Mouse (Mus musculus) heart, embryonic 10.5 days (tissue): Measurements from ENCODE around the gene Tbx5. TPM values are rescaled to one million over a fixed set of nuclear protein-coding genes. Genes with fewer than 3 reads are reported as not detected.

ENCODE experiments used
- DNase-seq: peaks from one replicate; pipeline ENCODE4 v3.0.0-alpha.2; 2017; ENCODE audit warnings: low spot score
- H3K27ac ChIP-seq: fragments of 300-500 bp; sonication (generic); 2 replicates; pipeline ENCODE4 v1.5.1; 2016; ENCODE audit warnings: mild to moderate bottlenecking
- H3K27me3 ChIP-seq: fragments of 300-500 bp; sonication (generic); 2 replicates; pipeline ENCODE4 v1.6.1; 2016; ENCODE audit warnings: mild to moderate bottlenecking; ENCODE audit not compliant: poor library complexity, insufficient read depth, severe bottlenecking
- H3K36me3 ChIP-seq: fragments of 300-500 bp; sonication (generic); 2 replicates; pipeline ENCODE4 v1.6.1; 2016; ENCODE audit warnings: mild to moderate bottlenecking, moderate library complexity
- H3K4me1 ChIP-seq: fragments of 300-500 bp; sonication (generic); 2 replicates; pipeline ENCODE4 v1.6.1; 2016; ENCODE audit warnings: mild to moderate bottlenecking
- H3K4me3 ChIP-seq: fragments of 300-500 bp; sonication (generic); 2 replicates; pipeline ENCODE4 v1.5.1; 2016; ENCODE audit warnings: mild to moderate bottlenecking, moderate library complexity
- H3K9me3 ChIP-seq: fragments of 300-500 bp; sonication (generic); 2 replicates; pipeline ENCODE4 v1.6.1; 2016; ENCODE audit warnings: mild to moderate bottlenecking, moderate library complexity
- WGBS: fragments of 180-500 bp; shearing (Covaris S2); methylation state at CpG from one replicate; pipeline ENCODE4 v1.1.7; 2016; 5-methylcytosine and 5-hydroxymethylcytosine counted together
- polyA plus RNA-seq: library from polyadenylated mRNA; unstranded; fragments of >200 nt; fragmentation: Nextera tagmentation; extraction: Ambion mirVana; gene quantifications from 2 replicates; pipeline ENCODE4 v1.2.1, GENCODE M21; 2016

Gene Tbx5
- polyA plus RNA-seq, 1 experiment from 2014 or later: 41.9 TPM

- Histone ChIP-seq H3K27me3 (peaks cover 72% of the 10 kb centered on the region), H3K4me1 (peaks cover 54% of the 10 kb centered on the region), H3K27ac (peak overlapping the region; percentile 97), H3K36me3 (peaks cover 28% of the 10 kb centered on the region), H3K4me3 (peak overlapping the region; percentile 74), H3K9me3 (no peaks in the 10 kb centered on the region)
- no peak for DNase-seq
- WGBS: 4% methylated on average over 16 of the region's 16 CpGs
These were observed 6.7 kb downstream of the Tbx5 start for GRCm38 (mm10) chr5:119839156-119839555.

- under 1% methylated on average over 34 of the region's 34 CpGs for WGBS
- DNase-seq: no peak
- Histone ChIP-seq H3K27ac (peak overlapping the region; percentile 97), H3K9me3 (no peaks in the 10 kb centered on the region), H3K4me3 (peak overlapping the region; percentile 74), H3K36me3 (peaks cover 28% of the 10 kb centered on the region), H3K4me1 (peaks cover 56% of the 10 kb centered on the region), H3K27me3 (peaks cover 66% of the 10 kb centered on the region)
These were observed 7.3 kb downstream of the Tbx5 start for GRCm38 (mm10) chr5:119839616-119840368.

- DNase-seq: no peak
- peak overlapping the region; percentile 74 for H3K4me3 ChIP-seq
- no peaks in the 10 kb centered on the region for H3K9me3 ChIP-seq
- H3K27me3 ChIP-seq: peaks cover 66% of the 10 kb centered on the region
- peaks cover 33% of the 10 kb centered on the region for H3K36me3 ChIP-seq
- 3% methylated on average over 7 of the region's 7 CpGs for WGBS
- H3K27ac ChIP-seq: peak overlapping the region; percentile 97
- H3K4me1 ChIP-seq: peaks cover 57% of the 10 kb centered on the region
These were observed 7.9 kb downstream of the Tbx5 start for GRCm38 (mm10) chr5:119840404-119840803.

- H3K27me3 ChIP-seq: peaks cover 62% of the 10 kb centered on the region
- WGBS: 16% methylated on average over 26 of the region's 26 CpGs
- H3K27ac ChIP-seq: peak overlapping the region; percentile 86
- peaks cover 47% of the 10 kb centered on the region for H3K36me3 ChIP-seq
- peak overlapping the region; percentile 45 for H3K4me3 ChIP-seq
- H3K9me3 ChIP-seq: no peaks in the 10 kb centered on the region
- peaks cover 60% of the 10 kb centered on the region for H3K4me1 ChIP-seq
- DNase-seq: no peak
These were observed 9.4 kb downstream of the Tbx5 start for GRCm38 (mm10) chr5:119841634-119842420.

GRCm38 (mm10) chr5:119842701-119843393, 10.4 kb downstream of the Tbx5 start:
- Histone ChIP-seq H3K36me3 (peaks cover 58% of the 10 kb centered on the region), H3K27me3 (peaks cover 54% of the 10 kb centered on the region), H3K4me3 (peak overlapping the region; percentile 45), H3K4me1 (peaks cover 59% of the 10 kb centered on the region), H3K9me3 (no peaks in the 10 kb centered on the region), H3K27ac (peak overlapping the region; percentile 86)
- 29% methylated on average over 4 of the region's 4 CpGs for WGBS
- DNase-seq: no peak

- Histone ChIP-seq H3K27me3 (peaks cover 49% of the 10 kb centered on the region), H3K9me3 (no peaks in the 10 kb centered on the region), H3K4me3 (peak overlapping the region; percentile 45), H3K36me3 (peaks cover 61% of the 10 kb centered on the region), H3K4me1 (peaks cover 59% of the 10 kb centered on the region), H3K27ac (peak overlapping the region; percentile 86)
- WGBS: 3% methylated on average over 8 of the region's 8 CpGs
- no peak for DNase-seq
These were observed 10.9 kb downstream of the Tbx5 start for GRCm38 (mm10) chr5:119843394-119843777.

GRCm38 (mm10) chr5:119844366-119844765, 11.9 kb downstream of the Tbx5 start:
- no peaks in the 10 kb centered on the region for H3K9me3 ChIP-seq
- no peak for DNase-seq
- peak overlapping the region; percentile 60 for H3K27ac ChIP-seq
- peak overlapping the region; percentile 42; the same call in 1 of the 2 replicates for H3K4me3 ChIP-seq
- WGBS: 16% methylated on average over 5 of the region's 5 CpGs
- H3K4me1 ChIP-seq: peaks cover 53% of the 10 kb centered on the region
- H3K27me3 ChIP-seq: peaks cover 43% of the 10 kb centered on the region
- peaks cover 67% of the 10 kb centered on the region for H3K36me3 ChIP-seq

- 4% methylated on average over 21 of the region's 21 CpGs for WGBS
These were observed 12.5 kb downstream of the Tbx5 start for GRCm38 (mm10) chr5:119844994-119845393.

GRCm38 (mm10) chr5:119857052-119857451, 24.6 kb downstream of the Tbx5 start:
- DNase-seq: peak; percentile 84
- 15% methylated on average over 4 of the region's 4 CpGs for WGBS
- H3K27ac ChIP-seq: peak overlapping the region; percentile 60
- H3K27me3 ChIP-seq: no peaks in the 10 kb centered on the region
- H3K4me1 ChIP-seq: peaks cover 53% of the 10 kb centered on the region
- peaks cover 81% of the 10 kb centered on the region for H3K36me3 ChIP-seq
- no peak overlapping the region for H3K4me3 ChIP-seq
- H3K9me3 ChIP-seq: no peaks in the 10 kb centered on the region

More at GRCm38 (mm10) chr5:119844994-119845393, 12.5 kb downstream of the Tbx5 start:
- no peaks in the 10 kb centered on the region for H3K9me3 ChIP-seq
- H3K4me1 ChIP-seq: peaks cover 46% of the 10 kb centered on the region
- H3K36me3 ChIP-seq: peaks cover 71% of the 10 kb centered on the region
- peaks cover 37% of the 10 kb centered on the region for H3K27me3 ChIP-seq
- peak overlapping the region; percentile 60 for H3K27ac ChIP-seq
- peak overlapping the region; percentile 42 for H3K4me3 ChIP-seq
- DNase-seq: peak; percentile 91

GRCm38 (mm10) chr5:119861301-119861700, 28.8 kb downstream of the Tbx5 start:
- no peak overlapping the region for H3K4me3 ChIP-seq
- H3K36me3 ChIP-seq: peaks cover 75% of the 10 kb centered on the region
- DNase-seq: no peak
- 0 out of 2 replicates have a peak, but pooled peaks cover 2% of the 10 kb centered on the region for H3K27me3 ChIP-seq
- H3K27ac ChIP-seq: no peak overlapping the region
- peaks cover 41% of the 10 kb centered on the region for H3K4me1 ChIP-seq
- WGBS: 56% methylated on average over 5 of the region's 5 CpGs
- H3K9me3 ChIP-seq: no peaks in the 10 kb centered on the region

GRCm38 (mm10) chr5:119862431-119862830, 30.0 kb downstream of the Tbx5 start:
- H3K27me3 ChIP-seq: 0 out of 2 replicates have a peak, but pooled peaks cover 9% of the 10 kb centered on the region
- WGBS: 50% methylated on average over 5 of the region's 5 CpGs
- H3K27ac ChIP-seq: no peak overlapping the region
- peaks cover 81% of the 10 kb centered on the region for H3K36me3 ChIP-seq
- no peaks in the 10 kb centered on the region for H3K9me3 ChIP-seq
- H3K4me1 ChIP-seq: peaks cover 35% of the 10 kb centered on the region
- no peak for DNase-seq
- H3K4me3 ChIP-seq: no peak overlapping the region
